Mouse (Mus musculus) lung, postnatal 0 days (tissue): ENCODE data around the gene Cmtm4.
A peak's percentile ranks its signal among the peaks of the same experiment; 100 is the strongest.

Experiments used
- CTCF ChIP-seq: IDR thresholded peaks from 2 replicates; pipeline ENCODE4 v1.5.1; 2016; ENCODE audit warnings: antibody characterized with exemption, mild to moderate bottlenecking
- EP300 ChIP-seq: IDR thresholded peaks from 2 replicates; pipeline ENCODE4 v1.6.1; 2016; ENCODE audit warnings: antibody characterized with exemption, mild to moderate bottlenecking, control low read depth

GRCm38 (mm10) chr8:104343957-104344356, 51.6 kb downstream of the Cmtm4 start:
- TF ChIP-seq CTCF = peak; percentile 98
- TF ChIP-seq EP300 = no peak
